Mouse (Mus musculus): ENCODE data around the gene Praf2. TPM values are rescaled to one million over a fixed set of nuclear protein-coding genes. Genes with fewer than 3 reads are reported as not detected.

The Praf2 gene
- polyA plus RNA-seq, 1 experiment from 2014 or later = 84.1 TPM

- peak; percentile 41; the same call in 1 of the 2 replicates for ATAC-seq (ENCODE audit: low FRiP score, low read depth)
- Histone ChIP-seq H3K27ac (no peak overlapping the region), H3K4me2 (replicated peaks) (peak overlapping the region; percentile 71), H3K27me3 (no peaks in the 10 kb centered on the region), H3K9ac (peak overlapping the region; percentile 25; the same call in 1 of the 2 replicates), H3K36me3 (peaks cover 44% of the 10 kb centered on the region), H3K4me1 (peaks cover 19% of the 10 kb centered on the region), H3K4me3 (peak overlapping the region; percentile 71), H3K9me3 (no peaks in the 10 kb centered on the region)
- WGBS = 12% methylated on average over 11 of the region's 11 CpGs
These were observed 37.5 kb downstream of the Praf2 start for GRCm38 (mm10) chrX:7765764-7766163.

GRCm38 (mm10) chrX:7769302-7770017 lies 41.2 kb downstream of the Praf2 start:
- Histone ChIP-seq H3K4me2 (replicated peaks) (no peak overlapping the region), H3K4me1 (peaks cover 14% of the 10 kb centered on the region), H3K4me3 (no peak overlapping the region), H3K36me3 (peaks cover 71% of the 10 kb centered on the region), H3K9me3 (no peaks in the 10 kb centered on the region), H3K27me3 (no peaks in the 10 kb centered on the region), H3K9ac (no peak overlapping the region), H3K27ac (no peak overlapping the region)
- no peak for ATAC-seq (ENCODE audit: low FRiP score, low read depth)
- 83% methylated on average over 7 of the region's 7 CpGs for WGBS

- ATAC-seq (ENCODE audit: low FRiP score, low read depth) = no peak
- no peaks in the 10 kb centered on the region for H3K9me3 ChIP-seq
- H3K9ac ChIP-seq = no peak overlapping the region
- H3K4me1 ChIP-seq = no peaks in the 10 kb centered on the region
- H3K36me3 ChIP-seq = peaks cover 57% of the 10 kb centered on the region
- no peak overlapping the region for H3K4me3 ChIP-seq
- no peak overlapping the region for H3K4me2 ChIP-seq (replicated peaks)
- H3K27me3 ChIP-seq = no peaks in the 10 kb centered on the region
- H3K27ac ChIP-seq = no peak overlapping the region
- WGBS = 48% methylated on average over 2 of the region's 2 CpGs
These were observed 44.5 kb downstream of the Praf2 start for GRCm38 (mm10) chrX:7772766-7773165.

- Histone ChIP-seq H3K4me2 (replicated peaks) (no peak overlapping the region), H3K9ac (no peak overlapping the region), H3K27me3 (no peaks in the 10 kb centered on the region), H3K36me3 (peaks cover 29% of the 10 kb centered on the region), H3K4me3 (no peak overlapping the region), H3K27ac (no peak overlapping the region), H3K4me1 (no peaks in the 10 kb centered on the region), H3K9me3 (no peaks in the 10 kb centered on the region)
- WGBS = 78% methylated on average over 9 of the region's 9 CpGs
- no peak for ATAC-seq (ENCODE audit: low FRiP score, low read depth)
These were observed 47.4 kb downstream of the Praf2 start for GRCm38 (mm10) chrX:7775501-7776205.

- Histone ChIP-seq H3K36me3 (peaks cover 21% of the 10 kb centered on the region), H3K4me2 (replicated peaks) (no peak overlapping the region)
- 0 out of 2 replicates have a peak, but pooled peaks have one; percentile 59 for ATAC-seq (ENCODE audit: low FRiP score, low read depth)
These were observed 48.3 kb downstream of the Praf2 start for GRCm38 (mm10) chrX:7776329-7777082.

GRCm38 (mm10) chrX:7778450-7779244 lies 50.4 kb downstream of the Praf2 start:
- H3K9me3 ChIP-seq = no peaks in the 10 kb centered on the region
- no peak overlapping the region for H3K4me2 ChIP-seq (replicated peaks)
- no peak overlapping the region for H3K27ac ChIP-seq
- ATAC-seq (ENCODE audit: low FRiP score, low read depth) = no peak
- H3K9ac ChIP-seq = no peak overlapping the region
- 81% methylated on average over 7 of the region's 7 CpGs for WGBS
- no peaks in the 10 kb centered on the region for H3K4me1 ChIP-seq
- H3K27me3 ChIP-seq = no peaks in the 10 kb centered on the region
- no peak overlapping the region for H3K4me3 ChIP-seq
- peaks cover 10% of the 10 kb centered on the region for H3K36me3 ChIP-seq

More at GRCm38 (mm10) chrX:7776329-7777082, 48.3 kb downstream of the Praf2 start:
- Histone ChIP-seq H3K9me3 (no peaks in the 10 kb centered on the region), H3K9ac (no peak overlapping the region), H3K4me3 (no peak overlapping the region), H3K4me1 (no peaks in the 10 kb centered on the region), H3K27me3 (no peaks in the 10 kb centered on the region), H3K27ac (no peak overlapping the region)
- 49% methylated on average over 8 of the region's 8 CpGs for WGBS

GRCm38 (mm10) chrX:7779294-7779693 lies 51.1 kb downstream of the Praf2 start:
- peaks cover 3% of the 10 kb centered on the region; the same call in 1 of the 2 replicates for H3K36me3 ChIP-seq
- no peaks in the 10 kb centered on the region for H3K27me3 ChIP-seq
- 18% methylated on average over 3 of the region's 3 CpGs for WGBS
- H3K9me3 ChIP-seq = no peaks in the 10 kb centered on the region
- no peak overlapping the region for H3K9ac ChIP-seq
- no peak overlapping the region for H3K27ac ChIP-seq
- H3K4me2 ChIP-seq (replicated peaks) = no peak overlapping the region
- ATAC-seq (ENCODE audit: low FRiP score, low read depth) = no peak
- H3K4me1 ChIP-seq = no peaks in the 10 kb centered on the region
- H3K4me3 ChIP-seq = no peak overlapping the region

Other genes starting within 250 kb of the Praf2 start
- 0.08 and 0.09 TPM in 2 replicates for gene Foxp3, start 154.8 kb upstream of the Praf2 start, polyA plus RNA-seq (2015; fragmentation: Nextera tagmentation; extraction: Ambion mirVana)
- 1.6 and 2.3 TPM in 2 replicates for gene Ppp1r3f, start 154.2 kb upstream of the Praf2 start, polyA plus RNA-seq (2015; fragmentation: Nextera tagmentation; extraction: Ambion mirVana)
- 27.9 and 29.6 TPM in 2 replicates for gene Ccdc22, start 122.9 kb upstream of the Praf2 start, polyA plus RNA-seq (2015; fragmentation: Nextera tagmentation; extraction: Ambion mirVana)
- 0.04 TPM in 1 of 2 replicates, not detected in the other for gene Cacna1f, start 121.4 kb upstream of the Praf2 start, polyA plus RNA-seq (2015; fragmentation: Nextera tagmentation; extraction: Ambion mirVana)
- 0.93 and 1.4 TPM in 2 replicates for gene Syp, start 90.0 kb upstream of the Praf2 start, polyA plus RNA-seq (2015; fragmentation: Nextera tagmentation; extraction: Ambion mirVana)
- gene Prickle3, start 71.2 kb upstream of the Praf2 start, polyA plus RNA-seq (2015; fragmentation: Nextera tagmentation; extraction: Ambion mirVana) = 9.6 and 10.0 TPM in 2 replicates
- 108 and 114 TPM in 2 replicates for gene Plp2, start 57.0 kb upstream of the Praf2 start, polyA plus RNA-seq (2015; fragmentation: Nextera tagmentation; extraction: Ambion mirVana)
- gene Magix, start 47.2 kb upstream of the Praf2 start, polyA plus RNA-seq (2015; fragmentation: Nextera tagmentation; extraction: Ambion mirVana) = 0.22 and 0.40 TPM in 2 replicates
- gene Gpkow, start 31.3 kb upstream of the Praf2 start, polyA plus RNA-seq (2015; fragmentation: Nextera tagmentation; extraction: Ambion mirVana) = 40.8 and 42.6 TPM in 2 replicates
- 32.0 and 36.1 TPM in 2 replicates for gene Wdr45, start 14.1 kb upstream of the Praf2 start, polyA plus RNA-seq (2015; fragmentation: Nextera tagmentation; extraction: Ambion mirVana)
- 0.48 and 0.78 TPM in 2 replicates for gene Gm45208, start 6.2 kb upstream of the Praf2 start, polyA plus RNA-seq (2015; fragmentation: Nextera tagmentation; extraction: Ambion mirVana)
- 17.5 and 22.1 TPM in 2 replicates for gene Ccdc120, start 22.5 kb downstream of the Praf2 start, polyA plus RNA-seq (2015; fragmentation: Nextera tagmentation; extraction: Ambion mirVana)
- 26.4 and 27.6 TPM in 2 replicates for gene Tfe3, start 34.1 kb downstream of the Praf2 start, polyA plus RNA-seq (2015; fragmentation: Nextera tagmentation; extraction: Ambion mirVana)
- gene Gripap1, start 61.3 kb downstream of the Praf2 start, polyA plus RNA-seq (2015; fragmentation: Nextera tagmentation; extraction: Ambion mirVana) = 42.0 and 47.3 TPM in 2 replicates
- gene Kcnd1, start 93.8 kb downstream of the Praf2 start, polyA plus RNA-seq (2015; fragmentation: Nextera tagmentation; extraction: Ambion mirVana) = 0.94 and 1.7 TPM in 2 replicates
- gene Otud5, start 112.9 kb downstream of the Praf2 start, polyA plus RNA-seq (2015; fragmentation: Nextera tagmentation; extraction: Ambion mirVana) = 45.4 and 49.8 TPM in 2 replicates
- 4.1 and 4.8 TPM in 2 replicates for gene Pim2, start 149.8 kb downstream of the Praf2 start, polyA plus RNA-seq (2015; fragmentation: Nextera tagmentation; extraction: Ambion mirVana)
- 45.2 and 50.2 TPM in 2 replicates for gene Slc35a2, start 155.6 kb downstream of the Praf2 start, polyA plus RNA-seq (2015; fragmentation: Nextera tagmentation; extraction: Ambion mirVana)
- gene Pqbp1, start 170.8 kb downstream of the Praf2 start, polyA plus RNA-seq (2015; fragmentation: Nextera tagmentation; extraction: Ambion mirVana) = 138 and 149 TPM in 2 replicates
- 179 and 181 TPM in 2 replicates for gene Timm17b, start 170.9 kb downstream of the Praf2 start, polyA plus RNA-seq (2015; fragmentation: Nextera tagmentation; extraction: Ambion mirVana)
- not detected in 2 replicates for gene Gm10491, start 179.4 kb downstream of the Praf2 start, polyA plus RNA-seq (2015; fragmentation: Nextera tagmentation; extraction: Ambion mirVana)
- not detected in 2 replicates for gene Gm10490, start 181.1 kb downstream of the Praf2 start, polyA plus RNA-seq (2015; fragmentation: Nextera tagmentation; extraction: Ambion mirVana)
- 0.89 and 0.94 TPM in 2 replicates for gene Pcsk1n, start 191.4 kb downstream of the Praf2 start, polyA plus RNA-seq (2015; fragmentation: Nextera tagmentation; extraction: Ambion mirVana)
- gene Eras, start 200.2 kb downstream of the Praf2 start, polyA plus RNA-seq (2015; fragmentation: Nextera tagmentation; extraction: Ambion mirVana) = not detected in 2 replicates
- 39.3 and 42.2 TPM in 2 replicates for gene Hdac6, start 219.4 kb downstream of the Praf2 start, polyA plus RNA-seq (2015; fragmentation: Nextera tagmentation; extraction: Ambion mirVana)
- 1.1 and 1.9 TPM in 2 replicates for gene Gata1, start 249.6 kb downstream of the Praf2 start, polyA plus RNA-seq (2015; fragmentation: Nextera tagmentation; extraction: Ambion mirVana)

All from limb, embryonic 13.5 days (tissue).